Mouse (Mus musculus) mesoderm, embryonic 11.5 days (tissue): Measurements from ENCODE around the gene Cntnap2.

ENCODE experiments used
- DNase-seq: peaks from one replicate; pipeline ENCODE4 v3.0.0-alpha.2; 2012; ENCODE audit warnings: low read depth, low spot score

Gene Cntnap2

DNA sequence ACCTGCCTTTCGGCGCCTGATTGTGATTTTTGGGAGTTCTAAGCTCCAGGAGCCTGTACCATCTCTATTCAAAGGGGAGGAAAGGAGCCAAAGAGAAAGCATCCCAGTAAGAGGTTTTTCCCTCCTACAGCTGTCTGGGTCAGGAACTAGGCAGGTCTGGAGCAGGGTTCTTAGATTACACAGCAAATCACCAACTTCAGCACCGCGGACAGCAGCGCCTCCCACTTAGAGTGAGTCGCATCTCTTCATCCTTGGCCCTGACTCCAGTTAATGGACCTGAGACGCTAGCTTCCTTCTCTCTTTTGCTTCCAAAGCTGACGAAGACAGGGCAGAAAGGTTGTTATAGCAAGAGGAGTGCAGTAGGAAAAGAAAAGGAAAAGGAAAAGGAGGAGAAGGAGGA is at the start of gene Cntnap2:
TSS of gene Cntnap2 (plus strand) at position 267 of the 400 bp plus-strand sequence.
- peak; percentile 86 for DNase-seq

DNA sequence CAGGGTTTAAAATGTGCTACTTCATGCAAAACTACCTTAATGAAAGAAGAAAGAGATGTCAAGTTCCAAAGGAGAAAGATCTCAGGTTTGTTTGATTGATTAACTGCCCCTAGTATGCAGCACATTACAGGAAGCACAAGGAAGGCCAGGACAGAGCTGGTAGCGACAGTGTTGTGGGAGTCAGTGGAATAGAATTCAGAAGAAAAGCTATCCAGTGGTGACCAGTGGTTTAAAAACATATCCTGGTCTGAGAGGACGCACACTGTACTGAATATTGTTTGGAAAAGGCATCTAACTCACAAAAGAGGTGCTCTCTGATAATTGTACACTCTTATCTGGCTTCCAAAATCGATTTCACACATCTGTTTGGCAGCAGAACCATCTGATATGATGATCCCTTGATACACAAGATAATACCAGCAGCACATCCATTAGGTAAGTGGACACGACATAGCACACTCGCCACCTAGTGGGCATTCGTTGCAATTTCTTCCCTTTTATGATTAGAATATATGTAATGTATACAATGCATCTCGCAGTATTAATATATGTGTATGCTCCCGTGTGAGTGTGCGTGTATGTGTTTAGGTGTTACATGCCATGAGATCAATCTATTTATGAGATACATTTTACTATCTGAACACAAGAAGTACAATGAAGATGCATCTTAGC is 33.0 kb upstream of the Cntnap2 start:
- peak; percentile 61 for DNase-seq

DNA sequence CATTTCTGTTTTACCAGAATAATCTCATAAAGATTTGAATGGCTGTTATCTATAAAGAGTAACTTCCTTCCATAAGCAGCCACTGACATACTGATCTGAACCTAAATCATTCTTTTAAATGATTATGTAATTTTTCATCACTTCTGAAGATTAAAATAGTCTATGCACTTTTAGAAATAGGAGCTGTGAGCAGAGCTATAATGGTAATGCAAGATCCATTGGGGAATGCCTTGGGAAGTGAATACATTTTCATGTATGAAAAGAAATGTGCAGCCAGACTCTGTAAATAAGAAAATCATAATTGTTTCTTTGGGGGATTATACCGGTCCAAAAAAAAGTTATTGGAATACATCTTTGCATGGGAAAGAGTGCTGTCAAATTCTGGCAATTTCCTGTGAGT is 19.7 kb upstream of the Cntnap2 start:
- DNase-seq, result no peak

GRCm38 (mm10) chr6:45059556-45060471 is 657 bp downstream of the Cntnap2 start:
- DNase-seq, result peak; percentile 53

DNA sequence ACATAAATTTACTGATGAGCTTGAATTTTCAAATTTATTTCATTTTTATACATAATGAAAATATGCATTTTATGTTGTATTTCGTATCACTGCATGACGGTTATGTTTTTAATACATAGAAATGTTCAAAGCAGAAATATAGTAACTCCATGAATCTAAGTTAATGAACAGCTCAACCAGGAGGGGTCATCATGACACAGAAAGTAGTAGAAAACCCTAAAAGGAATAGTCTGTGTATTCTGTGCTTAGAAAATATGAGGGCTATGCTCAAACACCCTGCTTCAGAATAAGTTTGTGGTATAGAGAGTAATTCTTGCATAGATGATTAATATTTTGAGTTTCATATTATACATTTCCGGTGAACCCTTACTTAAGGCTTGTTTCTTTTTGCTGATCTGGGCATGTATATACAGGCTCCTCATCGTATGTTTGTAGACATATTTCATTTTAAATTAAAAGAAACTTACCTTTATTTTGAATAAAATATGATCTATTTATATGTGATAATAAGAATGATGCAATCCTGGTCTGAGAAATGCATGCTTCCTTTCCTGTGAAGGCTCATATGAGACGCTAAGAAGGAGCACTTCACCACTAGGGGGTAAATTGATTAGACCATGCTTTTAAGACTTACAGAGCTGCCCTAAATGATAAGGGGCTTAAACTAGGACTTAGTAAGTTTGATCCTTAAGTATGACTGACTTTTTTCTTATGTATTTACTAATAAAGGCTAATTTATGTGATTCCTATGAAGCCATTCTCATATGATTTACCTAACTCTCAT is 3.2 kb downstream of the Cntnap2 start:
- DNase-seq, result no peak

- no peak for DNase-seq
These were observed 29.1 kb downstream of the Cntnap2 start for GRCm38 (mm10) chr6:45088304-45088703.

- DNase-seq, result no peak
These were observed 54.5 kb downstream of the Cntnap2 start for GRCm38 (mm10) chr6:45113613-45114012.

DNA sequence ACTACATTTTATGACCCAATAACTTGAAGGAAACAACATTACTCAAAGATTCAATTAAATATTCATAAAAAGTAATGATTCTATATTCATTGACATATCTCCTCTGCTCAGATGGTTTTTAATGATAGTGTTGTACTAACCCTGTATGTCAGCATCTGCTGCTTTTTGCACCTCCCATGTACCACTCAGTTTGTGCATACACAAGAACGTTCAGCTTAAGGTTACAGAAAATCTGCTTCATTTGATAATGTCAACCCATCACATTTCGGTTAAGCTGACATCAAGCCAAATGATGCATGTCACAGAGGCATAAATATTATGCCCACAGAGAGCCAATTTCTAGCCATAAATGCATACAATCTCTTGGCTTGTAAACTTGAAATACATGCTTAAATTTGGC is 85.7 kb downstream of the Cntnap2 start:
- no peak for DNase-seq

DNA sequence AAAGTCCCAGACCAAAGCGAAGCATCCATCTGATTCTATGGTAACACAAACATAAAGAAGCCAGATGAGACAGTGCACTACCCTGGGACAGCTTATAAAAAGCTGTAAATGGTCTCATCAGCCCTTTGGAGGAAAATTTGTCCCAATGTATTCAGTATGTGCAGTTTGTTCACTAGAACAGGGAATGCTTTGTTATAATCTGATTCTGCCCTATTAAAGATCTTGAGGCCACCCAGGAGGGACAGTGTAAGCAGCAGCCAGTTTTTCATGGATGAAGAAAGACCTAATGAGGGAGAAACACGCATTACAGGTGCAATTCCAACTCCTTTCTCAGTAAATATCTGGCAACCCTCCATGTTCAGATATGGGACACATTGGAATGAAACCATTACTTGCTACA is 145.9 kb downstream of the Cntnap2 start:
- DNase-seq, result no peak

- no peak for DNase-seq
These were observed 155.2 kb downstream of the Cntnap2 start for GRCm38 (mm10) chr6:45214330-45214729.

GRCm38 (mm10) chr6:45229002-45229401 is 169.8 kb downstream of the Cntnap2 start:
- no peak for DNase-seq

DNA sequence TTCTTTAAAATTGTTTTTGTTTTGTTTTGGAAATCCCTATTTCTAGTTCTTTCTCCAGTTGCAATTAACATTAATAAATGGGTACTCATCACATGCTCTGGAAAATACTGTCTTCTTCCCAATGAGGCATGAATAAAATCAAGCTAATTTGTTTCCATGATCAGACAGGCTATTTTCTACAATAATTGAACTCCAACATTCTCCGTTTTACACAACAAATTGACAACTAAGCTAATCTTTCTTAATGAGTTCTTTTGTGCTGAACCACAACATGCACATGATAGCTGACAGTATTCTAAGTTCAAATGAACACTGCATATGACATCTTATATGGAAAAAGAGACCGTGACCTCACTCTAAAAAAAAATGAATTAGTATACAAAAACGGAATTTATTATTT is 173.4 kb downstream of the Cntnap2 start:
- no peak for DNase-seq

DNA sequence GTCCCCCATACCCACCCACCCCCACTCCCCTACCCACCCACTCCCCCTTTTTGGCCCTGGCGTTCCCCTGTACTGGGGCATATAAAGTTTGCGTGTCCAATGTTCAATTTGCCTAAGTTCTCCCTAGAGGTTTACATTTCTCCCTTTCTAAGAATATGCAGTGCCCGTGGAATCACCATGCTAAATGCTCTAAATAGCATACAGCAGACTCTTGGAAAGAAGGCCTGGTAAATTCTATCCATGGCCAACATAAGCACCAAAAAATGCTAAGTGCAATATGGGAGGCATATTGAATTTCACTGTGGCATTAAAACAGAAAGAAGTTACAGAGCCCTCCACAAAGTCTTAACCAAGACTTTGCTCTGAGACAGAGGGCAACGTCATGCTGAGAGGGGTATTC is 177.4 kb downstream of the Cntnap2 start:
- no peak for DNase-seq

GRCm38 (mm10) chr6:45238117-45238516 is 179.0 kb downstream of the Cntnap2 start:
- DNase-seq, result no peak

DNA sequence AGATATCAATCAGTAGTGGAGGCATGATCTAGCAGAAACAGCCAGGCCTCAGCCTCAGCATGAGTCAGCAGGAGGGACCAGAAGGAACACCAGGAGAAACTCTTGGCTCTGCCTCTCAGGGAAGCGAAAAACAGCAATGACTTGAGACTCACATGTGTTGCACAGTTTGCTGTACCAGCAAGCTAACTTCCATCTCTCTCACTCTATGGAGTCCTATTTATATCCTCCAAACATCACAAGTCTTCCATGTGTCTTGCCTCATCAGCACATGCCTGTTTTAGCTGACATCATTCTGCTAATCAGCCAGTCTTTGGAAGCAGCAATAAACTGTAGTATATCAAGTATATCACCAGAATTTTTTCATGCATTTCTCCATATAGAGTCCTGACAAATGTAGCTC is 182.1 kb downstream of the Cntnap2 start:
- DNase-seq, result no peak

DNA sequence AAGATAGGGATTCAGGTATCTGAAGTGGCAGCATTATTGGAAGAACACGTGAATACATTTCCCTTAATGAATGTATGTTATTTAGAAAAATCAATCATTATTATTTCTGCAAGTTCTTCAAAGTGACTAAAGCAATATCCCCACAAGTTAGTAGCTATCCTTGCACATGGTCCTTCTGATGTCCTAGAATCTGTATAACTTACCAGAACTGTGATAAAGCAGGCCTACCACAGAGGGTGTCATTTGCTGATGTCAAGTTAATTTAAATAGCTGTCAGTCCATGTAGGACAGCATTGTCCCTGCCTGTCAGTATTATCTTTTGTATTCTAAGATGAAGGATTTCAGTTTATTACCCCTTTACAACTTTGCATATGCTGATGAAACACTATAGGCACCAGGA is 185.5 kb downstream of the Cntnap2 start:
- no peak for DNase-seq

GRCm38 (mm10) chr6:45258047-45258446 is 198.9 kb downstream of the Cntnap2 start:
- no peak for DNase-seq

DNA sequence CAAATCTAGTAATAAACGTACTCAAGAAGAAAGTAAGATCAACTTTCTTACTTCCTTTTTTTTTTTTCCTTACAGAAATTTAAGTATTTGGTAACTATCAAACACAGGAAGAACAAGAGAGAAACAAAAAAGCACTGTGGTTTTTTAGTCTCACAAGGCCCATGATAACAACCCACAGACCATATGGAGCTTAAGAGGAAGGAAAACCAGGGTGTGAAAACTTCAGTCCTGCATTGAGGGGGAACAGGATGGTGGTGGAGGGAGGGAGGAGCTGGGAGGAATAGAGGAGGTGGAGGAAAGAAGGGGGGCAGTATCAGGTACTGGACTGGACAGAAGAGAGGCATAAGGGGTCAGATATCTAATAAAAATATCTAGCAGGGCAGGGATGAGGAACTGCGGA is 212.4 kb downstream of the Cntnap2 start:
- no peak for DNase-seq

- no peak for DNase-seq
These were observed 214.2 kb downstream of the Cntnap2 start for GRCm38 (mm10) chr6:45273259-45273775.

DNA sequence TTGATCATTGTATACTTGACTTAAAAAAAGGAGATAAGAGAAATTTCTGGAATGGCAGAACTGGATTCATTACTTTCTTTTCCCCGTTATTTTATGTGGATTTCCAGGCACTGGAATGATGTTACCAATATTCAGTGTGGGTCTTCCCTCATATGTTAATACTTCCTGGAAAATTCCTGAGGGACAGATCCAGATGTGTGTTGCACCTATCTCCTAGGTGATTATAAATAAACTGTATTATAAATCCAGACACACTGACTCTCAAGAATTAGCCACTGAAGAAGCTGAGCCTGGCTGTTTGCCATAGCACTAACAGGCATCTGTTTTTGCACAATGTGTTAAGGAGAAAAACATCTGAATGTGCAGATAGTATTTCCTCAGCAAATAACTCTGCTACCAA is 231.0 kb downstream of the Cntnap2 start:
- DNase-seq, result no peak

GRCm38 (mm10) chr6:45317455-45317854 is 258.3 kb downstream of the Cntnap2 start:
- DNase-seq, result no peak

DNA sequence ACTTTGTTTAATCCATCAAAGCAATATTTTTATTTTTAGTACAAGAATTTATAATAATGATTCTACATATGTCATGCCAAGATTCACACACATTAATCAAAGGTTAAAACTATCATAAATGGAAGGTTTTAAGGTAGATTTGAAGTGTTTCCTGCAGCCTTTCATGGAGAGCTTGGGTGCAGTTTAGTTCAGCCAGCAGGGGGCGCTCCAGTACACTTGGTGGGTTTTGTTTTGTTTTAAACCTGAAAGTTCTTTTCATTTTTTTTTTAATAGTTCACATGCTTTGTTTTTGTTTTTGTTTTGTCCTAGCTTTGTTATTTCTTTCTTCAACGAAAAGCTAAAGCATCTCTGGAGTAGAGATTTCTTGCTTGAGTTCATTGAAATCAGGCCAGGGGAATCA is 264.3 kb downstream of the Cntnap2 start:
- DNase-seq, result no peak
